In genomic region chr1:158953479-158954207, GRCm38 (mm10) we compare ENCODE assay signal across 9 mouse cellular contexts. TPM values are rescaled to one million over a fixed set of nuclear protein-coding genes. Genes with fewer than 3 reads are reported as not detected.
DNase-seq lines count a peak whose midpoint lies in the region; ATAC-seq and TF ChIP-seq lines count a peak whose summit lies in the region.
"Had no signal": no experiment of that assay in that cellular context is flagged by ENCODE, and none has a peak within 500 bp of the region (broad histone marks: within the 10 kb centered on the region; RNA-seq: fewer than 3 reads in every experiment).

No protein-coding gene starts in this region.

- H3K27ac ChIP-seq in bone marrow macrophage, adult 2 months (ENCODE audit: insufficient read depth, low read depth, low read length), result no peak overlapping the region
- H3K27ac ChIP-seq in embryonic facial prominence, embryonic 14.5 days (replicated peaks; ENCODE audit: low read depth, low read length), result no peak overlapping the region
- H3K27ac ChIP-seq: macrophage had no signal

- no peaks in the 10 kb centered on the region for H3K36me3 ChIP-seq in embryonic facial prominence, embryonic 14.5 days (ENCODE audit: control insufficient read depth, insufficient read depth, low read length)

- DNase-seq in gastrocnemius, adult 18-20 months (ENCODE audit: low spot score), result peak; percentile 64
- no peak for DNase-seq in gastrocnemius, postnatal 25 days
- DNase-seq in embryonic facial prominence, embryonic 14.5 days (ENCODE audit: low spot score), result peak; percentile 88
- peak; percentile 75 for DNase-seq in heart, postnatal 4 days
- DNase-seq in layer of hippocampus, adult 8-10 months (ENCODE audit: low spot score in 2 of 2), result peak; percentile 38 to 56
- peak; percentile 68 for DNase-seq in lung, postnatal 25 days (ENCODE audit: low spot score)
- peak; percentile 52 for DNase-seq in skeletal muscle tissue, adult 2 months (ENCODE audit: low read depth, low spot score)

- no peaks in the 10 kb centered on the region for H3K9me3 ChIP-seq in embryonic facial prominence, embryonic 14.5 days (ENCODE audit: control insufficient read depth, low read length)

- H3K4me1 ChIP-seq in bone marrow macrophage, adult 2 months (ENCODE audit: control insufficient read depth, insufficient read depth, low read length), result no peaks in the 10 kb centered on the region
- 0 out of 2 replicates have a peak, but pooled peaks cover 8% of the 10 kb centered on the region for H3K4me1 ChIP-seq in embryonic facial prominence, embryonic 14.5 days (ENCODE audit: control insufficient read depth, insufficient read depth, low read length)

- H3K9ac ChIP-seq in embryonic facial prominence, embryonic 14.5 days (ENCODE audit: low read depth, low read length), result no peak overlapping the region

- no peaks in the 10 kb centered on the region for H3K27me3 ChIP-seq in embryonic facial prominence, embryonic 14.5 days (replicated peaks; ENCODE audit: control insufficient read depth, insufficient read depth, low read length)

- peak; percentile 81 for ATAC-seq in embryonic facial prominence, embryonic 14.5 days (ENCODE audit: low read depth)

- 46% methylated on average over 6 of the region's 6 CpGs for WGBS in embryonic facial prominence, embryonic 14.5 days

- no peak overlapping the region for H3K4me2 ChIP-seq in embryonic facial prominence, embryonic 14.5 days (ENCODE audit: low read depth, low read length)

- peak; percentile 46 for TF ChIP-seq CTCF in bone marrow macrophage, adult 2 months (IDR thresholded peaks at IDR 0.05; ENCODE audit: low read depth, low read length)

- H3K4me3 ChIP-seq in bone marrow macrophage, adult 2 months (ENCODE audit: insufficient read depth, low read length), result no peak overlapping the region
- no peak overlapping the region for H3K4me3 ChIP-seq in embryonic facial prominence, embryonic 14.5 days (ENCODE audit: low read depth, low read length)

- no peak for TF ChIP-seq POLR2A in bone marrow macrophage, adult 2 months (IDR thresholded peaks at IDR 0.05; ENCODE audit: borderline replicate concordance, low read depth, low read length)

RNA-seq across cellular contexts. Expression of gene Pappa2, which starts 26.6 kb away (rescaled TPM):
- total RNA-seq in gastrocnemius, adult 18-20 months (2021), result under 1 TPM; 0.24 to 0.34 TPM
- under 1 TPM; 0.38 to 0.48 TPM for total RNA-seq in gastrocnemius, postnatal 25 days (2021)
- polyA plus RNA-seq in bone marrow macrophage, adult 2 months (2012; ENCODE audit: insufficient read depth, insufficient read length, missing spikeins), result not detected in 2 replicates
- 5.6 and 6.7 TPM in 2 replicates for polyA plus RNA-seq in embryonic facial prominence, embryonic 14.5 days (2014; fragmentation: Nextera tagmentation; extraction: Ambion mirVana)
- total RNA-seq in heart, postnatal 4 days (2021), result 1 to 10 TPM; 1.1 to 1.2 TPM
- 1 to 10 TPM in 2 of 4 experiments, under 1 TPM in 2; 0.58 to 1.6 (median 1.1) TPM for total RNA-seq in layer of hippocampus, adult 8-10 months (2022)
